Mouse (Mus musculus) liver, embryonic 15.5 days (tissue): Measurements from ENCODE around the gene Adgrl2. TPM values are rescaled to one million over a fixed set of nuclear protein-coding genes. Genes with fewer than 3 reads are reported as not detected.

Source experiments
- ATAC-seq: fragments of 200-750 bp; cut with Nextera tagmentation; 2 replicates; pipeline ENCODE4 v1.8.0; 2017; ENCODE audit warnings: moderate number of reproducible peaks, mild to moderate bottlenecking, moderate library complexity; ENCODE audit not compliant: insufficient read depth
- H3K27ac ChIP-seq: fragments of 300-500 bp; sonication (generic); replicated peaks from 2 replicates; pipeline ENCODE4 v1.5.1; 2015; ENCODE audit warnings: mild to moderate bottlenecking, inconsistent platforms
- H3K27me3 ChIP-seq: fragments of 300-500 bp; sonication (generic); 2 replicates; pipeline ENCODE4 v1.6.1; 2015; ENCODE audit warnings: mild to moderate bottlenecking, inconsistent platforms
- H3K36me3 ChIP-seq: fragments of 300-500 bp; sonication (generic); replicated peaks from 2 replicates; pipeline ENCODE4 v1.6.1; 2015; ENCODE audit warnings: moderate library complexity, mild to moderate bottlenecking, inconsistent platforms
- H3K4me1 ChIP-seq: fragments of 300-500 bp; sonication (generic); replicated peaks from 2 replicates; pipeline ENCODE4 v1.6.1; 2015; ENCODE audit warnings: inconsistent platforms
- H3K4me2 ChIP-seq: fragments of 300-500 bp; sonication (generic); 2 replicates; pipeline ENCODE4 v1.6.1; 2015; ENCODE audit warnings: moderate library complexity, mild to moderate bottlenecking, inconsistent platforms
- H3K4me3 ChIP-seq: fragments of 300-500 bp; sonication (generic); replicated peaks from 2 replicates; pipeline ENCODE4 v1.5.1; 2015; ENCODE audit warnings: mild to moderate bottlenecking, inconsistent platforms
- H3K9ac ChIP-seq: fragments of 300-500 bp; sonication (generic); 2 replicates; pipeline ENCODE4 v1.6.1; 2015; ENCODE audit warnings: moderate library complexity, mild to moderate bottlenecking, inconsistent platforms
- H3K9me3 ChIP-seq: fragments of 300-500 bp; sonication (generic); replicated peaks from 2 replicates; pipeline ENCODE4 v1.6.1; 2016; ENCODE audit warnings: inconsistent platforms
- WGBS: fragments of 180-500 bp; shearing (Covaris S2); methylation state at CpG from one replicate; pipeline ENCODE4 v1.1.7; 2015; ENCODE audit warnings: mixed read lengths; ENCODE audit not compliant: insufficient replicate concordance; 5-methylcytosine and 5-hydroxymethylcytosine counted together
- polyA plus RNA-seq: library from polyadenylated mRNA; unstranded; fragments of >200 nt; fragmentation: Nextera tagmentation; extraction: Ambion mirVana; gene quantifications from 2 replicates; pipeline ENCODE4 v1.2.1, GENCODE M21; 2015

Adgrl2 gene
- polyA plus RNA-seq, 1 experiment from 2014 or later: 4.4 TPM

DNA sequence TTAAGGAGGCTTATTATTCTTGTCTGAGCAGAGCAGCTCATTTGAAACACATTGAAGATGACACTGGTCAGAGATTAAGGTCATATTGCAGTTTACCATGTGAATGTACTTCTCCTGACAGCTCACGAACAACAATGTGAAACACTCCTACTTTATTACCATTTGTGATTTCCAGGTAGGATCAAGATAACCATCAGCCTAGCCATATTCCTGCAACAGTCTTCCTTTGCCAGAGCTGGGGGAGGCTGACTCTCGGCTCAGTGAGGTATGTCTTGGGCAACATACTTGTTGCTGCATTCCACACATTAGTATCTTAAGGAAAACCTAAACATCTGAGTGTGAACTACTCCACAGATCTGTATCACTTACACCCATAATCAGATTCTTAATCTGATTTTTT lies 142.0 kb downstream of the Adgrl2 start:
- H3K4me1 ChIP-seq: no peaks in the 10 kb centered on the region
- no peak overlapping the region for H3K9ac ChIP-seq
- 0 out of 2 replicates have a peak, but pooled peaks cover 4% of the 10 kb centered on the region for H3K36me3 ChIP-seq
- no peaks in the 10 kb centered on the region for H3K9me3 ChIP-seq
- H3K27me3 ChIP-seq: no peaks in the 10 kb centered on the region
- H3K4me3 ChIP-seq: no peak overlapping the region
- H3K4me2 ChIP-seq: no peak overlapping the region
- 66% methylated on average over 2 of the region's 2 CpGs for WGBS
- ATAC-seq: no peak
- no peak overlapping the region for H3K27ac ChIP-seq

DNA sequence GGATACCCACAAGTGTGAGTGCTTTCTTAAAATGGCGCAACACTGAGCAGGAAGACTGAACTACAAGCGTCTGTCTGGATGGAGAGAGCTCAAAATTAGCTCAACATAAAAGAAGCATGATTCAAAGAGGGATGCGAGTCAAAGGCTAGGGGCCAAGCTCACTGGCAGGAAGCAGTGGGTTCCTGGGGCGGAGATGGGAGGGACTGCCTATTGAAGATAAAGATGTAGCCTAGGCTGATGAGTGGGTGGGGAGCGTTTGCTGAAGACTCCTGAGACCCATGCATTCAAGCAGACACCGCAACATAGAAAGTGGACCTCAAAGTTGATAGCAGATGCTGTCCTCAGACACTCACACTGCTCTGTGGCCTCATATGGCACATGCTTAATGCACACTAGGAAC lies 146.2 kb downstream of the Adgrl2 start:
- Histone ChIP-seq H3K4me1 (no peaks in the 10 kb centered on the region), H3K27me3 (no peaks in the 10 kb centered on the region), H3K36me3 (no peaks in the 10 kb centered on the region), H3K9me3 (no peaks in the 10 kb centered on the region), H3K9ac (no peak overlapping the region), H3K27ac (no peak overlapping the region), H3K4me3 (no peak overlapping the region), H3K4me2 (no peak overlapping the region)
- ATAC-seq: no peak
- WGBS: 13% methylated on average over 6 of the region's 6 CpGs

- no peak for ATAC-seq
- Histone ChIP-seq H3K9ac (no peak overlapping the region), H3K27me3 (no peaks in the 10 kb centered on the region), H3K4me1 (no peaks in the 10 kb centered on the region), H3K27ac (no peak overlapping the region), H3K4me3 (no peak overlapping the region), H3K9me3 (no peaks in the 10 kb centered on the region), H3K36me3 (no peaks in the 10 kb centered on the region), H3K4me2 (no peak overlapping the region)
- 77% methylated on average over 7 of the region's 7 CpGs for WGBS
Observed at GRCm38 (mm10) chr3:148842533-148842932, 147.8 kb downstream of the Adgrl2 start.

DNA sequence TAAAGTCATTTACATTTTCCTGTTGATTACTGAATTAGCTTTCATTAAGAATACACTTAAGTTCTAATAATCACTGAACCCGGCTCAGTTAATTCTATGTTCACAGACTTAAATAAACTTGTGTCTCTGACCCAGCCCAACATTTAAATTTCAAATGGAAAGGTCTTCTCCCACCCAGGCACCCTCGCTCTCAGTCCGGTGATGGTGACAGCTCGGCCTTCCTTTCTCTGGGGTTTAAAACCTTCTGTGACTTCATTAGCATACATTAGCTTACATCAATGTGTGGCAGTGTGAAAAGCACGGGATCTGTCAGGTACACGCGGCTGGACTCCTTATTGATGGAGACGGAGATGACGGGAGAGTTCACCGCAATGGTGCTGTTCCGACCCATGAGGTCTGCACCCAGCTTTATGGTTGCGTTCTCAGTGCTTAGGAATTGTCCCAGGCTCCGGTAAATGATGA lies 151.5 kb downstream of the Adgrl2 start:
- no peaks in the 10 kb centered on the region for H3K36me3 ChIP-seq
- H3K27ac ChIP-seq: no peak overlapping the region
- no peak for ATAC-seq
- 80% methylated on average over 13 of the region's 13 CpGs for whole genome bisulfite sequencing
- no peak overlapping the region for H3K9ac ChIP-seq
- no peaks in the 10 kb centered on the region for H3K9me3 ChIP-seq
- no peaks in the 10 kb centered on the region for H3K27me3 ChIP-seq
- H3K4me1 ChIP-seq: no peaks in the 10 kb centered on the region
- no peak overlapping the region for H3K4me2 ChIP-seq
- no peak overlapping the region for H3K4me3 ChIP-seq

DNA sequence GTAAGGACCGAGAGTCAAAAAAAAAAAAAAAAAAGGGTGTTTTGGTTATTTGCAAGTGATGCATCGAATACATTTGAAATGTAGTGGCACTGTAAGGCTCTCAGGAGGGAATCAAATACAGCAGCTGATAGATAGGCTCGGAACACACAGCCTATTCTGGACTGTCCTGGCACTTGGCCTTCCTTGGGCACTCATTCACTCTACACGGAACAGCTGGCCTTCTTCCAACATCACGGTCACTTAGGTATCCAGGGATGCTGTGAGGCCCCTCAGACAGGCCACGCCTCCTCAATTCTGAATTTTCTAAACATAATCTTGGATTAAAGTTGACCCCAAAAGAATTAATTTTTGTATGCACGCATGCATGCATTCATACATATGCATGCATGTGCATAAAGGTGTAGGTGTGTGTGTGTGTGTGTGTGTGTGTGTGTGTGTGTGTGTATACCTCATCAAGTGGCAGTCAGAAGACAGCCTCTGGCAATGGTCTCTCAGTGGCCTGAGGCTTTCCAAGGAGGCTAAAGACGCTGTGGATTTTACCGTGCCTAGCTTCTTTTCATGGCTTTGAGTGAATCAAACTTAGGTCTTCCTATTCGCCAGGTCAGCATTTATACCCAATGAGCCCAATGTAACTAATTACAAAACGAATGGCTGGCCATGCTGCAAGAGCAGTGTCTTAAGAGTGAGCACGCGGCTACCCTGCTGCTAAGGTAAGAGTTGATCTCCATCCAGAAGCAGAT lies 152.1 kb downstream of the Adgrl2 start:
- WGBS: 70% methylated on average over 13 of the region's 13 CpGs
- Histone ChIP-seq H3K4me3 (no peak overlapping the region), H3K4me2 (no peak overlapping the region), H3K4me1 (no peaks in the 10 kb centered on the region), H3K9me3 (no peaks in the 10 kb centered on the region), H3K36me3 (no peaks in the 10 kb centered on the region), H3K27me3 (no peaks in the 10 kb centered on the region), H3K9ac (no peak overlapping the region), H3K27ac (no peak overlapping the region)
- ATAC-seq: no peak

DNA sequence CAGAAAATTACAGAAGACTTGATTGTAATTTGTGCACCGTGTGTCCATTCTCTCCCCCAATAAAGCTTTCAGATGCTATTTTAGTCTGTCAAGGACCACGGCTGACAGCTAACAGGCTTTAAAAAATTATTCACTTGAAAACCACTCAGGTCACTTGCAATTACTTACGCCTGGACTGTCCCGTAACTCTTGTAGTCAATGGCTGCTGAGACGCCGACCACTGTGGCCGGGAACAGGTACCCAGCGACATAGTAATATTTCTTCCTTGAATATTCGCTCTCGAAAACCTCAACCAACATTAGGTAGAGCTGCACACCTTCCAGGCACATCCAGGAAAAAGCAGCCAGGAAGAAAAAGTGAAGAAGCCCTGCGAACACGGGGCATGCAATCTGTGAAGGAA lies 155.2 kb downstream of the Adgrl2 start:
- ATAC-seq: no peak
- Histone ChIP-seq H3K9me3 (no peaks in the 10 kb centered on the region), H3K27me3 (no peaks in the 10 kb centered on the region), H3K9ac (no peak overlapping the region), H3K4me1 (no peaks in the 10 kb centered on the region), H3K36me3 (no peaks in the 10 kb centered on the region), H3K4me3 (no peak overlapping the region), H3K4me2 (no peak overlapping the region), H3K27ac (no peak overlapping the region)
- 78% methylated on average over 12 of the region's 12 CpGs for WGBS

DNA sequence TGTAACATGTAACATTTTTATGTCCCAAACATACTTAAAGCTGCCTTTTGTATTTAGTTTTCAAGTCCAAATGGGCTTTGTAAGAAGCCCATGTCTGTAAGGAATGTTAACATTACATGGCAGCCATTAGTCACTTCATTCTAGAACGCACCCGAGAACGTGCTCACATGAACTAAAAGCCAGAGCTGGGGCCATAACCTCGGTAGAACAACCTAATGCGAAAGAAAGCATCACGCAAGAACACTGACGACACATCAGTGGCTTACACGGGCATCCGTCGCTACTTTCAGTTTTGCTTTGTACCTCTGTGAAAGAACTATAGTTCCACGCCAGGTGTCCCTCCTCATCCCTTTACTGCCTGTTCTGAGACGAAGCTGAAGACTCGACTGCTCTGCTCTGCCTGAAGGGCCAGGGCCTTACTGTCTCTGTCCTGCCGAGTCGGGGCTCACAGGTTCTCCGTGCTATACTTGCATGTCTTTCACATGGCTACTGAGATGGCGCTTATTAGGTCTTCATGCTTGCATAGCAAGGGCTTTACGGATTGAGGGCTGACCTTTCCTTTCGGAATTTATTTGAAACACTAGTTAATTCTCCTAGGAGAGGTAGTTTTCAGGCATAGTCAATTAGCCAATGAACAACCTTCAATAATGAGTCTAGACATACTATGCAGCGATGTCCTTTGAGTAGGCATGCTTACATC lies 157.1 kb downstream of the Adgrl2 start:
- no peak overlapping the region for H3K4me2 ChIP-seq
- ATAC-seq: no peak
- H3K4me3 ChIP-seq: no peak overlapping the region
- no peaks in the 10 kb centered on the region; the same call in 1 of the 2 replicates for H3K36me3 ChIP-seq
- H3K9me3 ChIP-seq: no peaks in the 10 kb centered on the region
- no peaks in the 10 kb centered on the region for H3K27me3 ChIP-seq
- no peaks in the 10 kb centered on the region for H3K4me1 ChIP-seq
- no peak overlapping the region for H3K27ac ChIP-seq
- WGBS: 77% methylated on average over 20 of the region's 20 CpGs
- H3K9ac ChIP-seq: no peak overlapping the region

DNA sequence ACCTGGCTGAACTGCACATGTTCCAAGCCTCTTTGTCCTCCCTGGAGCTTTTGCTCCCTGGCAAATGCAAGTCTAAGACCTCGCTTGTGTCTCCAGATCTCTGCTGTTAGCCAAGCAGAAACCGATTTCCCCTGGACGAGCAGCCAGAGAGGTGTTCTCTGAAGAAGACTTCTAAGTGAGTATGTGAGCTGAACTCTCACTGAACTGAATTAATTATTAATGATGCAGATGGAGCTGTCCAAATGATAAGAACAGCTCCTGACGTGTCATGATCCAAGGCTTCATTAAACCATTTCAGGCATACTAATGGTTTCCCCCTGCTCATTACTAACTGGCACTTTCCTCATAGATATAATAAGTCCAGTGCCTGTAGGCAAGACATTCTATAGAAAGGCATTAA lies 158.4 kb downstream of the Adgrl2 start:
- Histone ChIP-seq H3K27me3 (no peaks in the 10 kb centered on the region), H3K4me2 (no peak overlapping the region), H3K36me3 (no peaks in the 10 kb centered on the region; the same call in 1 of the 2 replicates), H3K4me3 (no peak overlapping the region), H3K27ac (no peak overlapping the region), H3K9me3 (no peaks in the 10 kb centered on the region), H3K9ac (no peak overlapping the region), H3K4me1 (no peaks in the 10 kb centered on the region)
- no peak for ATAC-seq
- 68% methylated on average over 4 of the region's 4 CpGs for WGBS

- H3K27me3 ChIP-seq: no peaks in the 10 kb centered on the region
- H3K36me3 ChIP-seq: no peaks in the 10 kb centered on the region; the same call in 1 of the 2 replicates
- H3K4me2 ChIP-seq: no peak overlapping the region
- WGBS: 79% methylated on average over 10 of the region's 10 CpGs
- H3K4me1 ChIP-seq: no peaks in the 10 kb centered on the region
- H3K9ac ChIP-seq: no peak overlapping the region
- H3K27ac ChIP-seq: no peak overlapping the region
- H3K4me3 ChIP-seq: no peak overlapping the region
- no peaks in the 10 kb centered on the region for H3K9me3 ChIP-seq
- no peak for ATAC-seq
Observed at GRCm38 (mm10) chr3:148828519-148828918, 161.8 kb downstream of the Adgrl2 start.

DNA sequence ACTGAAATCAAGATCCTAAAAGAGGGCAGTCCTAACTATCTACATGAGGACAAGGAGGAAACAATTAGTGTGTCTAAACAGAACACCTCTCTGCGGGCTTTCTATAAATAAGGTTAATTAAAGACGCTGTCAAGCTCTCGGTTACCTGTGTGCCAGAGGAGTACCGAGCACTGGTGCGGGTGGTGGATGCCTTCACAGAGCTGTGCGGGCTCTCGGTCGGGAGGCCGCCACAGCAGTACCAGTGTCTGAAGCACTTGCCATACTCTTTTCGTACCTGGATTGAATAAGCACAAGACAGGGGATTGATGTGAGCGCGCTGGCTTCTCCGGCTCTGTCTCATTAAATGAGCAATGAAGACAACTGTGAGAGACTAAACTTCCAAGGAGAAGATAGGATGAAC lies 166.8 kb downstream of the Adgrl2 start:
- Histone ChIP-seq H3K4me2 (no peak overlapping the region), H3K27ac (no peak overlapping the region), H3K9ac (no peak overlapping the region), H3K4me3 (no peak overlapping the region), H3K36me3 (0 out of 2 replicates have a peak, but pooled peaks cover 5% of the 10 kb centered on the region), H3K9me3 (no peaks in the 10 kb centered on the region), H3K27me3 (no peaks in the 10 kb centered on the region), H3K4me1 (no peaks in the 10 kb centered on the region)
- ATAC-seq: no peak
- 89% methylated on average over 13 of the region's 13 CpGs for WGBS

GRCm38 (mm10) chr3:148821632-148822031 lies 168.7 kb downstream of the Adgrl2 start:
- Histone ChIP-seq H3K4me1 (no peaks in the 10 kb centered on the region), H3K27ac (no peak overlapping the region), H3K4me3 (no peak overlapping the region), H3K4me2 (no peak overlapping the region), H3K36me3 (peaks cover 15% of the 10 kb centered on the region), H3K9ac (no peak overlapping the region), H3K27me3 (no peaks in the 10 kb centered on the region), H3K9me3 (no peaks in the 10 kb centered on the region)
- WGBS: 61% methylated on average over 6 of the region's 6 CpGs
- no peak for ATAC-seq
